Mouse (Mus musculus) small intestine, adult 2 months (tissue): Measurements from ENCODE around the gene Ptprb. TPM values are rescaled to one million over a fixed set of nuclear protein-coding genes. Genes with fewer than 3 reads are reported as not detected.

Source experiments
- H3K27ac ChIP-seq: fragments of 200-500 bp; 2 replicates; pipeline ENCODE4 v1.5.1; 2012; ENCODE audit warnings: low read depth, low read length, control low read depth, inconsistent platforms; ENCODE audit not compliant: insufficient read depth
- H3K27me3 ChIP-seq: fragments of 200-500 bp; 2 replicates; pipeline ENCODE4 v1.6.1; 2012; ENCODE audit warnings: mild to moderate bottlenecking, moderate library complexity, low read length, inconsistent platforms; ENCODE audit not compliant: control insufficient read depth, insufficient read depth
- H3K36me3 ChIP-seq: fragments of 200-500 bp; 2 replicates; pipeline ENCODE4 v1.6.1; 2012; ENCODE audit warnings: mild to moderate bottlenecking, low read length, control low read depth, inconsistent platforms; ENCODE audit not compliant: control insufficient read depth, insufficient read depth
- H3K4me1 ChIP-seq: fragments of 200-500 bp; 2 replicates; pipeline ENCODE4 v1.6.1; 2012; ENCODE audit warnings: low read length, inconsistent platforms, mixed read lengths; ENCODE audit not compliant: control insufficient read depth, insufficient read depth, insufficient read length
- H3K4me3 ChIP-seq: fragments of 200-500 bp; 2 replicates; pipeline ENCODE4 v1.5.1; 2012; ENCODE audit warnings: low read depth, mild to moderate bottlenecking, control low read depth, inconsistent platforms, low read length, moderate library complexity
- CTCF ChIP-seq: fragments of 200-500 bp; IDR thresholded peaks from 2 replicates; pipeline ENCODE4 v1.5.1; 2012; ENCODE audit warnings: low read depth, mild to moderate bottlenecking, control low read depth, inconsistent platforms, low read length, moderate library complexity, mixed read lengths; ENCODE audit not compliant: insufficient replicate concordance, insufficient read length; ENCODE audit errors: extremely low read depth
- POLR2A ChIP-seq: fragments of 200-500 bp; IDR thresholded peaks from 2 replicates; pipeline ENCODE4 v1.6.1; 2012; ENCODE audit warnings: low read depth, mild to moderate bottlenecking, control low read depth, inconsistent platforms, low read length, moderate library complexity
- WGBS: fragments of 180-500 bp; shearing (Covaris S2); methylation state at CpG from one replicate; pipeline ENCODE4 v1.1.7; 2018; 5-methylcytosine and 5-hydroxymethylcytosine counted together
- polyA plus RNA-seq: library from polyadenylated mRNA; depleted of rRNA; stranded (reverse); fragments of >200 nt; gene quantifications from 2 replicates; pipeline ENCODE4 v1.2.3, GENCODE M21; 2012

Ptprb gene
- polyA plus RNA-seq, 1 experiment = 2.3 TPM

DNA sequence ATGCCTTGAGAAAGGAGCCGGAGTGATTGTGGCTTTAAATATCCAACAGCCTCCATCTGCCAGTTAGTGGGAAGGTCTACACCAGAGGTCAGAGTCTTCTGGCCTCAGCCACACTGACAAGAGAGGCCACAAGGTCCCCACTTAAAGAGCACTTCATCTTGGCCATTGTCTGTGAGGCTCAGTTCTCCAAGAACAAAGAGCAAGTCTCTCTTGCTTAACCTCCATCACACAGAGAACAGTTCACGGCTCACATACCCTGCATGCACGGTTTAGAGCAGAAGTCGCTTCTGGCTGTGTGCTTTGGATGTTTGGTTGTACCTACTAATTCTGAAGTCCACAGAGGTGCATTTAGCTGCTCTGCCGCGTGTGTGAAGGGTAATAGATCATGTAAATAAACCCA, 113.5 kb downstream of the Ptprb start:
- Histone ChIP-seq H3K27ac (no peak overlapping the region), H3K27me3 (no peaks in the 10 kb centered on the region), H3K36me3 (no peaks in the 10 kb centered on the region), H3K4me3 (no peak overlapping the region), H3K4me1 (no peaks in the 10 kb centered on the region)
- 68% methylated on average over 6 of the region's 6 CpGs for WGBS
- TF ChIP-seq POLR2A = no peak
- no peak for TF ChIP-seq CTCF

DNA sequence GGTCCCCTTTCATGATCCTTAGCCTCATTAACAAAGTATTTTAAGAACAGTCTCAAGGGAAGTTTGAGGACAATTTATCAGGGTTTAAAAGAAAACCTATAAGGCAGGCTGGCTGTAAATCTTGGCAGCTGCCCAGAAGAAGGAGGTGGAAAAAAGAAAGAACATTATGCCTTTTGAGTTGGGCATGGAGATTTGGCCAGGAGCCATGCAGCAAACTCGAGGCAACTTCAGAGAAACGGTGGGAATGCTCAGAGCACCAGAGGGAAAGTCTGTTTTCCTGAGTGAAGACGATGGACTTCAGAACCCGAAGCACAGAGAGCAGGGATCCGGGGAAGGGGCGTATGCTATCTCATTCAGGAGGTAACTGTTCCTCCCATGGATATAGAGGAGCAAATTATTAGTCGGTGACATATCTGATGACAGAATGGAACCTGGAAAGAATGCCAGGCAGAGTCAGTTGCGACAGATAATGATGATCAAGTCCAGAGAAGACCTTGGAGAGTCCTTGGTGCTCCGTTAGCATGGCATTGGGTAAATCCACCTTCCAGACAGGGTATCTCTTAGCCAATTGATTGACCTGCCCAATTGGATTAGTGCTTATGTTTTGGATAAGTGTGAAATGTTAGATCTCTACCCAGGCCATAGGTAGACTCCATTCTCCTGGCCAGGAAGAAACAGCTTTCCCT, 118.6 kb downstream of the Ptprb start:
- Histone ChIP-seq H3K27me3 (no peaks in the 10 kb centered on the region), H3K4me1 (no peaks in the 10 kb centered on the region), H3K4me3 (no peak overlapping the region), H3K27ac (no peak overlapping the region), H3K36me3 (no peaks in the 10 kb centered on the region)
- WGBS = 54% methylated on average over 9 of the region's 9 CpGs
- TF ChIP-seq CTCF (no peak), POLR2A (no peak)

DNA sequence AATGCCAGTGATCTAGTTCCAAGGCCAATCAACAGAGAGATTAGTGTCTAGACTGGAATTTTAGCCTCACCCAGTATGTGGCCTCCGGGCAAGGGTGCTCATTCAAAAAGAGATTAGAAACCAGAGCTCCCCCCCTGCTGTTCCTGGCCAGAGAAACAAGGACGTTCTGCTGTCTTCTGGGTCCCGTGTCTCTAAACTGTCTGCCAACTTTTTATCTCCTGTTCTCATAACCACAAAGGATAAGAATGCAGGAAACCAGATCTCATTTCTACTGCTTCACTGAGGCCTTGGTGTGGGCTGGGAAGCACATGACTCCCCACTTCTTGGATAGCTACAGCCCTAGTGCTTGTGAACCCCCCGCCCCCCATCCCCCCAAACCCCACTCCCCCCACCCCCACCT, 119.3 kb downstream of the Ptprb start:
- H3K36me3 ChIP-seq = no peaks in the 10 kb centered on the region
- H3K27me3 ChIP-seq = no peaks in the 10 kb centered on the region
- no peak overlapping the region for H3K4me3 ChIP-seq
- no peaks in the 10 kb centered on the region for H3K4me1 ChIP-seq
- no peak overlapping the region for H3K27ac ChIP-seq
- 26% methylated on average over 4 of the region's 4 CpGs for WGBS
- TF ChIP-seq CTCF = no peak
- TF ChIP-seq POLR2A = no peak

DNA sequence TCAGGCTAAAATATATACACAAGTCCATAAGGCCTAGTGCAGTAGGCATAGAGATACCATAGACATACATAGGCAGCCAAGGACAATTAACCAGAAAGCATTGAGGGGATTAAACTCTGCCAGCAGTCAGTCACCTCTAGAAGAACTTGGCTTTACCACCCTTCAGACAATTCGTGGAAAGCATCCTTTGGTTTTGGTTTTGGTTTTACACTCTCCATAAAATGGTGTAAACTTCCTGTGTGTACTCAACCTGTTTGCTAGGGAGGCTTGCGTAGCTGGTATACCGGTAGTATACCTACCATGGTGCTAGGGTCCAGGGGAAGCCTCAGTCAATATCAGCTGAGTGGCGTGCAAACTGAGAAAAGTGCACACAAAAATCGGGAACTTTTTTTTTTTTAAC, 121.0 kb downstream of the Ptprb start:
- Histone ChIP-seq H3K4me3 (no peak overlapping the region), H3K4me1 (no peaks in the 10 kb centered on the region), H3K27me3 (no peaks in the 10 kb centered on the region), H3K27ac (no peak overlapping the region), H3K36me3 (no peaks in the 10 kb centered on the region)
- 59% methylated on average over 5 of the region's 5 CpGs for WGBS
- TF ChIP-seq CTCF = no peak
- no peak for TF ChIP-seq POLR2A

DNA sequence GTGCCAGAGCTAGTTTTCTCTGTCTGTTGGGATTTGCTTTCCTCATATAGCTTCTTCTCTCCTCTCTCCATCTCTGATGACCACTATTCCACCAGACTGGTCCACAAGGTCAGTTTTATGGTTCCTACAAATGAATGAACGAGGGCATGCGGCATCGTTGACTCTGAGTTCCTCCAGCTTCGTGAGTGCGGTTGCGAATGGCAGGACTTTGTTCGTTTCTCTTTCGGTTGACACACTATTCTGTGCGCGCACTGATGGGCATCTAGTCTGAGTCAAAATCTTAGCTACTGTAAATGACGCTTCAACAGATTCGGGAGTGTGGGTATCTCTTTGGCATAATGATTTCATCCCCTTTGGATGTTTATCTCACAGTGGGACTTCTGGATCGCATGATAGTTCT, 121.6 kb downstream of the Ptprb start:
- no peaks in the 10 kb centered on the region for H3K27me3 ChIP-seq
- H3K4me3 ChIP-seq = no peak overlapping the region
- no peaks in the 10 kb centered on the region for H3K36me3 ChIP-seq
- H3K4me1 ChIP-seq = no peaks in the 10 kb centered on the region
- H3K27ac ChIP-seq = no peak overlapping the region
- TF ChIP-seq POLR2A (no peak), CTCF (no peak)
- 84% methylated on average over 13 of the region's 13 CpGs for WGBS

DNA sequence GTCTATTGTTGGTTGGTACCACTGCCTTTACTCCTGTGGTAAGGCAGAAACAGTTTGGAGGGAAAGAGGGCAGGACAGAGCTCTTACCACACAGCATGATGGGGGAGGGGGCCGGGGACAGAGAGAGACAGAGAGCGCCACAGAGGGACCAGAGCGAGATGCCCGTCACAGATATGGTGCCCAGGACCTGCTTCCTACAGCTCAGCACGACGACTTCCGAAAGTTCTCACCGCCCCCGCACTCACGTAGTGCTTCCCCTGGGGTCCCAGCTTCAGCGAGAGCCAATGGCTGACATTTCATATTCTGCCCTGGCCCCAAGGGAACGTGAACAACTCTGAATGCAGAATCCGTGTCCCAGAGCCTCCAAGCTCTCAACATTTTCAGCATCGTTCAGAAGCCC, 122.2 kb downstream of the Ptprb start:
- no peaks in the 10 kb centered on the region for H3K4me1 ChIP-seq
- WGBS = 39% methylated on average over 14 of the region's 14 CpGs
- no peak overlapping the region for H3K4me3 ChIP-seq
- H3K27ac ChIP-seq = no peak overlapping the region
- no peaks in the 10 kb centered on the region for H3K27me3 ChIP-seq
- TF ChIP-seq POLR2A (no peak), CTCF (no peak)
- no peaks in the 10 kb centered on the region for H3K36me3 ChIP-seq

DNA sequence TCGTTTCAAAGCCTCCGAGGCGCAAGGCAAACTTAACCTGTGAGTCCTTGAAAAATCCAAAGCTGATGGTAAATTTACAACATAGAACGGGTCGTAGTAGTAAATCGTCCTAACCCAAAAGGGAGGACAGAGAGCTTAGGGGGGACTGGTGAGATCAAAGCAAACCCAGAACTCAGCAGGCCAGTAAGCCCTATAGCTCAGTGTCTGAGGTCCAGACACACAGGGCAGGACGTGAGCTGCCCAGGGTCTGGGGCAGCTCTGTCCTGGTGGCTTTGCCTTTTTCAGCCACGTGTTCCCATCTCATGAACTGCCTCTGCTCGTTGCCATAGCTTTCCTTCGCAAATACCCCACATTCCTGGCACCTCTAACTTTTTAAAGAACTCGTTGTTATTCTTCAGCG, 122.7 kb downstream of the Ptprb start:
- no peaks in the 10 kb centered on the region for H3K4me1 ChIP-seq
- no peaks in the 10 kb centered on the region for H3K27me3 ChIP-seq
- TF ChIP-seq CTCF (no peak), POLR2A (no peak)
- H3K27ac ChIP-seq = no peak overlapping the region
- no peaks in the 10 kb centered on the region for H3K36me3 ChIP-seq
- 61% methylated on average over 12 of the region's 12 CpGs for WGBS
- H3K4me3 ChIP-seq = no peak overlapping the region
